Mouse (Mus musculus): ENCODE data around the gene Ppp1r36. TPM values are rescaled to one million over a fixed set of nuclear protein-coding genes. Genes with fewer than 3 reads are reported as not detected.
A peak's percentile ranks its signal among the peaks of the same experiment; 100 is the strongest.

Ppp1r36 gene
- polyA plus RNA-seq, 1 experiment from 2014 or later, result 0.92 TPM

GRCm38 (mm10) chr12:76459032-76459431, 41.7 kb downstream of the Ppp1r36 start:
- WGBS, result 66% methylated on average over 4 of the region's 4 CpGs
- Histone ChIP-seq H3K27me3 (replicated peaks) (no peaks in the 10 kb centered on the region), H3K4me1 (no peaks in the 10 kb centered on the region), H3K27ac (replicated peaks) (no peak overlapping the region), H3K36me3 (no peaks in the 10 kb centered on the region), H3K4me3 (replicated peaks) (no peak overlapping the region), H3K9ac (replicated peaks) (no peak overlapping the region), H3K9me3 (replicated peaks) (no peaks in the 10 kb centered on the region), H3K4me2 (no peak overlapping the region)
- ATAC-seq (ENCODE audit: low FRiP score), result no peak

- Histone ChIP-seq H3K4me1 (peaks cover 10% of the 10 kb centered on the region), H3K9me3 (replicated peaks) (no peaks in the 10 kb centered on the region), H3K27ac (replicated peaks) (no peak overlapping the region), H3K4me3 (replicated peaks) (no peak overlapping the region), H3K36me3 (no peaks in the 10 kb centered on the region), H3K27me3 (replicated peaks) (no peaks in the 10 kb centered on the region), H3K4me2 (no peak overlapping the region), H3K9ac (replicated peaks) (no peak overlapping the region)
- 92% methylated on average over 9 of the region's 9 CpGs for WGBS
- no peak for ATAC-seq (ENCODE audit: low FRiP score)
These were observed 46.1 kb downstream of the Ppp1r36 start for GRCm38 (mm10) chr12:76463391-76463790.

- 22% methylated on average over 12 of the region's 12 CpGs for WGBS
- Histone ChIP-seq H3K9ac (replicated peaks) (no peak overlapping the region), H3K4me1 (peaks cover 10% of the 10 kb centered on the region), H3K27ac (replicated peaks) (peak overlapping the region; percentile 41; the same call in 1 of the 2 replicates), H3K9me3 (replicated peaks) (no peaks in the 10 kb centered on the region), H3K4me2 (peak overlapping the region; percentile 29), H3K27me3 (replicated peaks) (no peaks in the 10 kb centered on the region), H3K4me3 (replicated peaks) (no peak overlapping the region), H3K36me3 (no peaks in the 10 kb centered on the region)
- peak; percentile 69 for ATAC-seq (ENCODE audit: low FRiP score)
These were observed 47.4 kb downstream of the Ppp1r36 start for GRCm38 (mm10) chr12:76464651-76465252.

- Histone ChIP-seq H3K9me3 (replicated peaks) (no peaks in the 10 kb centered on the region), H3K9ac (replicated peaks) (no peak overlapping the region), H3K4me1 (peaks cover 10% of the 10 kb centered on the region), H3K27ac (replicated peaks) (no peak overlapping the region), H3K27me3 (replicated peaks) (no peaks in the 10 kb centered on the region), H3K36me3 (no peaks in the 10 kb centered on the region), H3K4me3 (replicated peaks) (no peak overlapping the region), H3K4me2 (no peak overlapping the region)
- ATAC-seq (ENCODE audit: low FRiP score), result no peak
- 85% methylated on average over 7 of the region's 7 CpGs for WGBS
These were observed 49.3 kb downstream of the Ppp1r36 start for GRCm38 (mm10) chr12:76466651-76467050.

- H3K27me3 ChIP-seq (replicated peaks), result no peaks in the 10 kb centered on the region
- no peak overlapping the region for H3K9ac ChIP-seq (replicated peaks)
- no peak for ATAC-seq (ENCODE audit: low FRiP score)
- H3K4me2 ChIP-seq, result no peak overlapping the region
- H3K36me3 ChIP-seq, result no peaks in the 10 kb centered on the region
- H3K9me3 ChIP-seq (replicated peaks), result no peaks in the 10 kb centered on the region
- WGBS, result 61% methylated on average over 7 of the region's 7 CpGs
- no peak overlapping the region for H3K4me3 ChIP-seq (replicated peaks)
- H3K27ac ChIP-seq (replicated peaks), result no peak overlapping the region
- H3K4me1 ChIP-seq, result peaks cover 10% of the 10 kb centered on the region
These were observed 49.9 kb downstream of the Ppp1r36 start for GRCm38 (mm10) chr12:76467256-76467655.

- no peak overlapping the region for H3K4me3 ChIP-seq (replicated peaks)
- H3K27me3 ChIP-seq (replicated peaks), result no peaks in the 10 kb centered on the region
- H3K9ac ChIP-seq (replicated peaks), result no peak overlapping the region
- no peak for ATAC-seq (ENCODE audit: low FRiP score)
- H3K4me1 ChIP-seq, result no peaks in the 10 kb centered on the region
- no peaks in the 10 kb centered on the region for H3K9me3 ChIP-seq (replicated peaks)
- WGBS, result 4% methylated on average over 4 of the region's 4 CpGs
- H3K4me2 ChIP-seq, result no peak overlapping the region
- H3K27ac ChIP-seq (replicated peaks), result no peak overlapping the region
- no peaks in the 10 kb centered on the region for H3K36me3 ChIP-seq
These were observed 54.7 kb downstream of the Ppp1r36 start for GRCm38 (mm10) chr12:76472046-76472445.

- no peak overlapping the region for H3K4me3 ChIP-seq (replicated peaks)
- H3K4me2 ChIP-seq, result no peak overlapping the region
- WGBS, result 78% methylated on average over 10 of the region's 10 CpGs
- H3K36me3 ChIP-seq, result no peaks in the 10 kb centered on the region
- H3K27me3 ChIP-seq (replicated peaks), result no peaks in the 10 kb centered on the region
- H3K4me1 ChIP-seq, result peaks cover 6% of the 10 kb centered on the region; the same call in 1 of the 2 replicates
- H3K9ac ChIP-seq (replicated peaks), result no peak overlapping the region
- H3K9me3 ChIP-seq (replicated peaks), result no peaks in the 10 kb centered on the region
- ATAC-seq (ENCODE audit: low FRiP score), result no peak
- H3K27ac ChIP-seq (replicated peaks), result no peak overlapping the region
These were observed 56.4 kb downstream of the Ppp1r36 start for GRCm38 (mm10) chr12:76473562-76474245.

- 86% methylated on average over 8 of the region's 8 CpGs for WGBS
- Histone ChIP-seq H3K4me1 (peaks cover 6% of the 10 kb centered on the region; the same call in 1 of the 2 replicates), H3K27me3 (replicated peaks) (no peaks in the 10 kb centered on the region), H3K9me3 (replicated peaks) (no peaks in the 10 kb centered on the region), H3K4me3 (replicated peaks) (no peak overlapping the region), H3K36me3 (no peaks in the 10 kb centered on the region), H3K27ac (replicated peaks) (no peak overlapping the region), H3K4me2 (no peak overlapping the region), H3K9ac (replicated peaks) (no peak overlapping the region)
- ATAC-seq (ENCODE audit: low FRiP score), result no peak
These were observed 56.9 kb downstream of the Ppp1r36 start for GRCm38 (mm10) chr12:76474246-76474583.

- WGBS, result 50% methylated on average over 2 of the region's 2 CpGs
- no peaks in the 10 kb centered on the region for H3K27me3 ChIP-seq (replicated peaks)
- H3K9me3 ChIP-seq (replicated peaks), result no peaks in the 10 kb centered on the region
- H3K9ac ChIP-seq (replicated peaks), result no peak overlapping the region
- peaks cover 6% of the 10 kb centered on the region; the same call in 1 of the 2 replicates for H3K4me1 ChIP-seq
- no peaks in the 10 kb centered on the region for H3K36me3 ChIP-seq
- H3K4me3 ChIP-seq (replicated peaks), result no peak overlapping the region
- H3K4me2 ChIP-seq, result no peak overlapping the region
- no peak overlapping the region for H3K27ac ChIP-seq (replicated peaks)
- ATAC-seq (ENCODE audit: low FRiP score), result no peak
These were observed 57.5 kb downstream of the Ppp1r36 start for GRCm38 (mm10) chr12:76474802-76475201.

- no peaks in the 10 kb centered on the region for H3K36me3 ChIP-seq
- no peak overlapping the region for H3K4me2 ChIP-seq
- no peak overlapping the region for H3K9ac ChIP-seq (replicated peaks)
- H3K4me3 ChIP-seq (replicated peaks), result no peak overlapping the region
- H3K9me3 ChIP-seq (replicated peaks), result no peaks in the 10 kb centered on the region
- no peak for ATAC-seq (ENCODE audit: low FRiP score)
- no peaks in the 10 kb centered on the region for H3K27me3 ChIP-seq (replicated peaks)
- 100% methylated on average over 1 of the region's 1 CpGs for whole genome bisulfite sequencing
- peaks cover 6% of the 10 kb centered on the region; the same call in 1 of the 2 replicates for H3K4me1 ChIP-seq
- H3K27ac ChIP-seq (replicated peaks), result no peak overlapping the region
These were observed 58.8 kb downstream of the Ppp1r36 start for GRCm38 (mm10) chr12:76476146-76476545.

GRCm38 (mm10) chr12:76478309-76479023, 61.1 kb downstream of the Ppp1r36 start:
- H3K4me2 ChIP-seq, result no peak overlapping the region
- no peak overlapping the region; the same call in 1 of the 2 replicates for H3K27ac ChIP-seq (replicated peaks)
- no peak overlapping the region for H3K4me3 ChIP-seq (replicated peaks)
- WGBS, result 34% methylated on average over 14 of the region's 14 CpGs
- no peak overlapping the region for H3K9ac ChIP-seq (replicated peaks)
- H3K4me1 ChIP-seq, result peaks cover 6% of the 10 kb centered on the region; the same call in 1 of the 2 replicates
- no peaks in the 10 kb centered on the region for H3K9me3 ChIP-seq (replicated peaks)
- ATAC-seq (ENCODE audit: low FRiP score), result no peak
- H3K36me3 ChIP-seq, result no peaks in the 10 kb centered on the region
- no peaks in the 10 kb centered on the region for H3K27me3 ChIP-seq (replicated peaks)

- Histone ChIP-seq H3K9me3 (replicated peaks) (no peaks in the 10 kb centered on the region), H3K27ac (replicated peaks) (no peak overlapping the region), H3K9ac (replicated peaks) (no peak overlapping the region), H3K27me3 (replicated peaks) (no peaks in the 10 kb centered on the region), H3K36me3 (no peaks in the 10 kb centered on the region), H3K4me2 (no peak overlapping the region), H3K4me3 (replicated peaks) (no peak overlapping the region), H3K4me1 (peaks cover 6% of the 10 kb centered on the region; the same call in 1 of the 2 replicates)
- WGBS, result 76% methylated on average over 5 of the region's 5 CpGs
- ATAC-seq (ENCODE audit: low FRiP score), result no peak
These were observed 61.8 kb downstream of the Ppp1r36 start for GRCm38 (mm10) chr12:76479174-76479573.

Measured in neural tube, embryonic 15.5 days (tissue).